Mouse (Mus musculus) B cell, adult (primary cell): Measurements from ENCODE around the gene Olfr1104. TPM values are rescaled to one million over a fixed set of nuclear protein-coding genes. Genes with fewer than 3 reads are reported as not detected.

Experiments
- total RNA-seq: library from RNA; stranded (reverse); gene quantifications from 4 replicates; pipeline ENCODE4 v1.2.4, GENCODE M21; 2023; ENCODE audit not compliant: inconsistent age

Olfr1104 gene
- not detected in 4 replicates for total RNA-seq

GRCm38 (mm10) chr2:87026980-87027379 lies at the start of gene Olfr1104:
Olfr1104 (minus strand) TSS chr2:87027080.

GRCm38 (mm10) chr2:87075717-87076116 lies 48.8 kb upstream of the Olfr1104 start, which contains the start of gene Olfr1107:
Olfr1107 (minus strand) TSS chr2:87075817.

GRCm38 (mm10) chr2:87052173-87052572 lies 25.3 kb upstream of the Olfr1104 start, which contains the start of gene Olfr1106:
Olfr1106 (minus strand) TSS chr2:87052273.

GRCm38 (mm10) chr2:87036431-87036830 lies 9.6 kb upstream of the Olfr1104 start, which contains the start of gene Olfr1105:
Olfr1105 (minus strand) TSS chr2:87036531.

GRCm38 (mm10) chr2:86998098-86998497 lies 28.8 kb downstream of the Olfr1104 start, which contains the start of gene Olfr1102:
Olfr1102 (plus strand) TSS chr2:86998398.

GRCm38 (mm10) chr2:86991121-86991520 lies 35.8 kb downstream of the Olfr1104 start, which contains the start of gene Olfr1101:
Olfr1101 (minus strand) TSS chr2:86991221.

GRCm38 (mm10) chr2:86979854-86980253 lies 47.0 kb downstream of the Olfr1104 start, which contains the start of gene Olfr1100:
Olfr1100 (minus strand) TSS chr2:86979954.

Other genes starting within 250 kb of the Olfr1104 start
- gene Olfr1093, start 244.6 kb downstream of the Olfr1104 start, total RNA-seq: not detected in 4 replicates
- gene Olfr141, start 217.1 kb downstream of the Olfr1104 start, total RNA-seq: not detected in 4 replicates
- not detected in 4 replicates for gene Olfr1094, start 202.4 kb downstream of the Olfr1104 start, total RNA-seq
- not detected in 4 replicates for gene Olfr1095, start 175.4 kb downstream of the Olfr1104 start, total RNA-seq
- gene Gm13723, start 152.3 kb downstream of the Olfr1104 start, total RNA-seq: not detected in 4 replicates
- gene Olfr1097, start 134.9 kb downstream of the Olfr1104 start, total RNA-seq: not detected in 4 replicates
- not detected in 4 replicates for gene Olfr1098, start 102.5 kb downstream of the Olfr1104 start, total RNA-seq
- not detected in 4 replicates for gene Olfr1099, start 66.4 kb downstream of the Olfr1104 start, total RNA-seq
- gene Olfr1100, start 47.1 kb downstream of the Olfr1104 start, total RNA-seq: not detected in 4 replicates
- gene Olfr1101, start 35.9 kb downstream of the Olfr1104 start, total RNA-seq: not detected in 4 replicates
- not detected in 4 replicates for gene Olfr1102, start 28.7 kb downstream of the Olfr1104 start, total RNA-seq
- not detected in 4 replicates for gene Olfr1105, start 9.5 kb upstream of the Olfr1104 start, total RNA-seq
- gene Olfr1106, start 25.2 kb upstream of the Olfr1104 start, total RNA-seq: not detected in 4 replicates
- not detected in 4 replicates for gene Olfr1107, start 48.7 kb upstream of the Olfr1104 start, total RNA-seq
- gene Olfr1109, start 68.9 kb upstream of the Olfr1104 start, total RNA-seq: not detected in 4 replicates
- gene Olfr259, start 87.5 kb upstream of the Olfr1104 start, total RNA-seq: not detected in 4 replicates
- gene Olfr1110, start 113.2 kb upstream of the Olfr1104 start, total RNA-seq: not detected in 4 replicates
- gene Olfr1111, start 125.5 kb upstream of the Olfr1104 start, total RNA-seq: not detected in 4 replicates
- gene Olfr1112, start 160.7 kb upstream of the Olfr1104 start, total RNA-seq: not detected in 4 replicates
- not detected in 4 replicates for gene Olfr1113, start 181.9 kb upstream of the Olfr1104 start, total RNA-seq
- gene Olfr1115, start 220.9 kb upstream of the Olfr1104 start, total RNA-seq: not detected in 4 replicates
- not detected in 4 replicates for gene Olfr1116, start 240.5 kb upstream of the Olfr1104 start, total RNA-seq